Mouse (Mus musculus): ENCODE measurements around the gene Sel1l3. TPM values are rescaled to one million over a fixed set of nuclear protein-coding genes. Genes with fewer than 3 reads are reported as not detected.
A peak's percentile ranks its signal among the peaks of the same experiment; 100 is the strongest.

Gene Sel1l3
- polyA plus RNA-seq, 1 experiment = 35.1 TPM

DNA sequence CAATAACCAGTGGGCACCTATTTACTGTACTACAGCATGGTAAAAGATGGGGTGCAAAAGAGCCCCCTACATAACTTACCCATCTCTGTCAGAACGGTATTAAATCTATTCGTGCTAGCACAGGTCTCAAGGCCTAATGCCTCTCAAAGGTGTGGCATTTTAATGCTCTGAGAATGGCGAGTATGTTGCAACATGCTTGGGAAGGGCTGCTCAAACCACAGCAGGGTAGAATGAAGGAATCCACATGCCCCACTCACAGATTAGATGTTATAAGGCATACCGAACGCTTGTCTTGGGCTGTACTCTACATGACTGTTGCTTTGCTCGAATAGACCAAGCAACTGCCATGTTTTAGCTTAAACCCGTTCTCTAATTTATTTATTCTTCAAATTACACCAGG lies 25.5 kb upstream of the Sel1l3 start:
- no peaks in the 10 kb centered on the region for H3K36me3 ChIP-seq (ENCODE audit: control insufficient read depth, insufficient read depth, low read length)
- no peaks in the 10 kb centered on the region for H3K27me3 ChIP-seq (ENCODE audit: control insufficient read depth, insufficient read depth, low read length)
- no peak for TF ChIP-seq POLR2A (IDR thresholded peaks at IDR 0.05; ENCODE audit: low read depth, low read length)
- TF ChIP-seq CTCF (IDR thresholded peaks at IDR 0.05; ENCODE audit: extremely low read depth, insufficient read length, insufficient replicate concordance, low read depth, low read length) = no peak
- no peak overlapping the region for H3K4me3 ChIP-seq (ENCODE audit: low read depth, low read length)
- H3K4me1 ChIP-seq (ENCODE audit: control insufficient read depth, insufficient read depth, insufficient read length, low read length) = peaks cover 12% of the 10 kb centered on the region; the same call in 1 of the 2 replicates
- H3K27ac ChIP-seq (ENCODE audit: insufficient read depth, low read depth, low read length) = no peak overlapping the region
- WGBS = 89% methylated on average over 7 of the region's 7 CpGs

DNA sequence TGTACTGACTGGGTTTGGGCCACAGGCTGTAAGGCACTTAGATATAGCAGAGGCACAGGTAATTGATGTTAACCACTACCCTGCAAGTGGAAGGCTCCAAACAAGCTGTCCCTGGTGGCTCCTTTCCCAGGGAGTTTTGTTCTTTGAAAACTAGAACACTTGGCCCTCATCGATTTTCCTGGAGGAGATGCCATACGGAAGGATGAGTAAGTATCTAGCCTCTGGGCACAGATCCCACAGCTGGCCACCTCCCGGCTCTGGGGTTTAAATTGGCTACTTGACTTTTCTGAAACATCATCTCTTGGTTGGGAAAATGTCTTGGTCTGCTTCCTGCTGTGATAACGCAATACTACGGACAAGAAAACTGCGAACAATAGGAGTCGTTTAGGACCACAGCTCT lies 25.0 kb upstream of the Sel1l3 start:
- Histone ChIP-seq H3K27ac (ENCODE audit: insufficient read depth, low read depth, low read length) (no peak overlapping the region), H3K27me3 (ENCODE audit: control insufficient read depth, insufficient read depth, low read length) (no peaks in the 10 kb centered on the region), H3K4me3 (ENCODE audit: low read depth, low read length) (no peak overlapping the region), H3K4me1 (ENCODE audit: control insufficient read depth, insufficient read depth, insufficient read length, low read length) (peaks cover 12% of the 10 kb centered on the region; the same call in 1 of the 2 replicates), H3K36me3 (ENCODE audit: control insufficient read depth, insufficient read depth, low read length) (no peaks in the 10 kb centered on the region)
- 86% methylated on average over 7 of the region's 7 CpGs for WGBS
- TF ChIP-seq POLR2A (IDR thresholded peaks at IDR 0.05; ENCODE audit: low read depth, low read length) (no peak), CTCF (IDR thresholded peaks at IDR 0.05; ENCODE audit: extremely low read depth, insufficient read length, insufficient replicate concordance, low read depth, low read length) (no peak)

DNA sequence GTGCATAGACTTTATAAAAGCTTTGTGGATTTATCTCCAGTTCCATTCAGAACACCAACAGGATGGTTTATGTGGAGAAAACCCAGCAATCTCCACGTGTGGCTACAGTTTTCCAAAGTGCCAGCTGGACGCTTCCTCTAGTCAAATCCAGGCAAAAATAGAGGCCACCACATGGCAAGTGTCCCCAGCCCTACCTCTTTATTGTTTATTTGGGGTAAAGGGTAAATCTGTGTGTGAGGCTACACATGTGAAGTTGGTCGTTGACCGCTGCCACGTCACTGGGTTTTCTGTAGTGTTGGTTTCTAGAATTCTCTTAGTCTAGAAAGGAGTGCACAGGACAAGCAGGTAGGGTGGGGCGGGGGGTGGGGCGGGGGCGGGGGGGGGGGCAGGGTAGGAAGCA lies 23.0 kb upstream of the Sel1l3 start:
- TF ChIP-seq POLR2A (IDR thresholded peaks at IDR 0.05; ENCODE audit: low read depth, low read length) (no peak), CTCF (IDR thresholded peaks at IDR 0.05; ENCODE audit: extremely low read depth, insufficient read length, insufficient replicate concordance, low read depth, low read length) (no peak)
- Histone ChIP-seq H3K27me3 (ENCODE audit: control insufficient read depth, insufficient read depth, low read length) (no peaks in the 10 kb centered on the region), H3K36me3 (ENCODE audit: control insufficient read depth, insufficient read depth, low read length) (no peaks in the 10 kb centered on the region), H3K4me1 (ENCODE audit: control insufficient read depth, insufficient read depth, insufficient read length, low read length) (peaks cover 8% of the 10 kb centered on the region; the same call in 1 of the 2 replicates), H3K4me3 (ENCODE audit: low read depth, low read length) (no peak overlapping the region), H3K27ac (ENCODE audit: insufficient read depth, low read depth, low read length) (no peak overlapping the region)
- WGBS = 77% methylated on average over 7 of the region's 8 CpGs

DNA sequence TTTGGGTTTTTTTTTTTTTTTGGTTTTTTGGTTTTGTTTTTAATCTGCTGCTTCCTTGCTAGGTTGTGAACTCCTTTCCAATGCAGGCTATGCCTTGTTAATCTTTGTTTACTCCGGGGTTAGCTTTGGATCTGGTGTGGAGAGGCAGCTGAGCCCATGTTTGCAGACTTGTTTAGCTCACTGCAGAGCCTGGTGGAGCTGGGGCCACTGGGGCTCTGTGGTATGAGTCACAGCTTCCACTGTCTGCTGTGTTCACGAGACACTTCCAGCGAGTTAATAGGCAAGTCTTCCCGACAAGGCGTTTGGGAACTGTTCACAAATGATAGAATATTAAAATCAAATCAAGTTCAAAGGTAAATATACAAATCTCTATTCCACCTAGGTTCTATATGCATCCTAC lies 22.4 kb upstream of the Sel1l3 start:
- 16% methylated on average over 5 of the region's 5 CpGs for WGBS
- Histone ChIP-seq H3K27ac (ENCODE audit: insufficient read depth, low read depth, low read length) (no peak overlapping the region), H3K27me3 (ENCODE audit: control insufficient read depth, insufficient read depth, low read length) (no peaks in the 10 kb centered on the region), H3K4me3 (ENCODE audit: low read depth, low read length) (no peak overlapping the region), H3K36me3 (ENCODE audit: control insufficient read depth, insufficient read depth, low read length) (no peaks in the 10 kb centered on the region), H3K4me1 (ENCODE audit: control insufficient read depth, insufficient read depth, insufficient read length, low read length) (peaks cover 4% of the 10 kb centered on the region; the same call in 1 of the 2 replicates)
- TF ChIP-seq POLR2A (IDR thresholded peaks at IDR 0.05; ENCODE audit: low read depth, low read length) = no peak
- no peak for TF ChIP-seq CTCF (IDR thresholded peaks at IDR 0.05; ENCODE audit: extremely low read depth, insufficient read length, insufficient replicate concordance, low read depth, low read length)

GRCm38 (mm10) chr5:53235551-53235950 lies 21.8 kb upstream of the Sel1l3 start:
- Histone ChIP-seq H3K27ac (ENCODE audit: insufficient read depth, low read depth, low read length) (no peak overlapping the region), H3K36me3 (ENCODE audit: control insufficient read depth, insufficient read depth, low read length) (no peaks in the 10 kb centered on the region), H3K4me1 (ENCODE audit: control insufficient read depth, insufficient read depth, insufficient read length, low read length) (peaks cover 3% of the 10 kb centered on the region; the same call in 1 of the 2 replicates), H3K4me3 (ENCODE audit: low read depth, low read length) (no peak overlapping the region), H3K27me3 (ENCODE audit: control insufficient read depth, insufficient read depth, low read length) (no peaks in the 10 kb centered on the region)
- 26% methylated on average over 4 of the region's 4 CpGs for WGBS
- TF ChIP-seq CTCF (IDR thresholded peaks at IDR 0.05; ENCODE audit: extremely low read depth, insufficient read length, insufficient replicate concordance, low read depth, low read length) = no peak
- no peak for TF ChIP-seq POLR2A (IDR thresholded peaks at IDR 0.05; ENCODE audit: low read depth, low read length)

DNA sequence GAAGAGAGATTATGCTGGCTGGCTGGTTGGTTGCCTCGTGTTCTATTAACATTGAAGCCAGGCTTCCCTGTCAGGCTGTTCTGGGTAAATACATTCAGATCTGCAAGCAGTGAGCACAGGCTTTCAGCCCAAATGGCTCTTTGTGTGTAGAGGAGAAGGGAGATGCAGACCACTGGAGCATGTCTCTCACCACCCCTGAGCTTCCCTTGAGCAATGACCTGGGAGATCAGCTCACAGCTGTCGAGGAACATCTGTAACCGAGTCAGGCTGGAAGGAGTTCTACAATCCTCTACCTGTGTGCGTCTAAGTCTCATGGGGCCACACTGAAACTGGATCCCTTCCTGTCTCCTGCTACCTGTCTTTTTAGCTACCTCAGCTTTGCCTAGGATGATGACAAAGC lies 16.8 kb upstream of the Sel1l3 start:
- H3K4me3 ChIP-seq (ENCODE audit: low read depth, low read length) = no peak overlapping the region
- H3K27me3 ChIP-seq (ENCODE audit: control insufficient read depth, insufficient read depth, low read length) = no peaks in the 10 kb centered on the region
- no peak overlapping the region for H3K27ac ChIP-seq (ENCODE audit: insufficient read depth, low read depth, low read length)
- peaks cover 7% of the 10 kb centered on the region; the same call in 1 of the 2 replicates for H3K4me1 ChIP-seq (ENCODE audit: control insufficient read depth, insufficient read depth, insufficient read length, low read length)
- TF ChIP-seq POLR2A (IDR thresholded peaks at IDR 0.05; ENCODE audit: low read depth, low read length) = no peak
- no peak for TF ChIP-seq CTCF (IDR thresholded peaks at IDR 0.05; ENCODE audit: extremely low read depth, insufficient read length, insufficient replicate concordance, low read depth, low read length)
- H3K36me3 ChIP-seq (ENCODE audit: control insufficient read depth, insufficient read depth, low read length) = no peaks in the 10 kb centered on the region
- 75% methylated on average over 4 of the region's 4 CpGs for WGBS

DNA sequence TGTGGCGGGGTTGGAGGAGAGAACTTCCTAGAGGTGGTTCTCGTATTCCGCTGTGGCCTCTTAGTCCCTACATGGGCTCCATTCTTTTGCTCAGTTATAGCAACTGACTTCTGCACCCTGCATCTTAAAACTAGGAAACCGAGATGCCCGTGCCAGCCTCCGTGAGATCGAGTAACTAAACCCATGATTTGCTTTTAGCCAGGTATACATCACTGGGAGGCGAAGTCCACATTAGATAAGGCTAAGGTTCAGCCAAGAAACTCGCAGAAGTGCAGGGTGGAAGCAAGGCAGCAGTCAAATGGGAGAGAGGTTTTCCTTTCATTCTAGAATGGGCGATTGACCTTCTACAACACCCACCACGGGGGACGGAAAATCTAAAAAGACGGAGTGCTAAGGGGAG lies 11.7 kb upstream of the Sel1l3 start:
- Histone ChIP-seq H3K4me1 (ENCODE audit: control insufficient read depth, insufficient read depth, insufficient read length, low read length) (peaks cover 8% of the 10 kb centered on the region; the same call in 1 of the 2 replicates), H3K36me3 (ENCODE audit: control insufficient read depth, insufficient read depth, low read length) (no peaks in the 10 kb centered on the region), H3K27ac (ENCODE audit: insufficient read depth, low read depth, low read length) (peak overlapping the region; percentile 28; the same call in 1 of the 2 replicates), H3K4me3 (ENCODE audit: low read depth, low read length) (no peak overlapping the region), H3K27me3 (ENCODE audit: control insufficient read depth, insufficient read depth, low read length) (no peaks in the 10 kb centered on the region)
- TF ChIP-seq CTCF (IDR thresholded peaks at IDR 0.05; ENCODE audit: extremely low read depth, insufficient read length, insufficient replicate concordance, low read depth, low read length) (no peak), POLR2A (IDR thresholded peaks at IDR 0.05; ENCODE audit: low read depth, low read length) (no peak)
- WGBS = 42% methylated on average over 13 of the region's 13 CpGs
